Mouse (Mus musculus) yolk sac, embryonic 10.5 days (tissue): ENCODE data around the gene Bend4.

Experiments
- DNase-seq: peaks from one replicate; pipeline ENCODE4 v3.0.0-alpha.2; 2017; ENCODE audit warnings: low spot score

Bend4 gene

DNA sequence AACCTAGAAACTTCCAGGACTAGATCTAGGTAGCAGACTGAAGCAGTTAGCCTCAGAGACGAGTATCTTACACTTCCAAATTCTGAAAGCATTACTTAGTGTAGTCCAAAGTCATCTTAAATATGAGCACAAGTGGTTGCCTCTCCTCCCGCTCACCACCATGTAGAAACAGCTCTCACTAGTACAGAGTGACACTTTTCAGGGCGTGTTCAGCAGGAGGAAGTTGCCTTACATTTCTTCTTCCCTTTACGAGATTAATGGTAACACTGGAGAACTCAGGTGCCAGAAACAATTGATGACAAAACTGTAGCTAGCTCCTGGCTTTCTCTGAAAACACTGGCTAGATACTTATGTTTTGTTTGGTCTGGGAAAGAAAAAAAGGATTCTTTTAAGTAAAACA lies 8.7 kb downstream of the Bend4 start:
- DNase-seq, result no peak

DNA sequence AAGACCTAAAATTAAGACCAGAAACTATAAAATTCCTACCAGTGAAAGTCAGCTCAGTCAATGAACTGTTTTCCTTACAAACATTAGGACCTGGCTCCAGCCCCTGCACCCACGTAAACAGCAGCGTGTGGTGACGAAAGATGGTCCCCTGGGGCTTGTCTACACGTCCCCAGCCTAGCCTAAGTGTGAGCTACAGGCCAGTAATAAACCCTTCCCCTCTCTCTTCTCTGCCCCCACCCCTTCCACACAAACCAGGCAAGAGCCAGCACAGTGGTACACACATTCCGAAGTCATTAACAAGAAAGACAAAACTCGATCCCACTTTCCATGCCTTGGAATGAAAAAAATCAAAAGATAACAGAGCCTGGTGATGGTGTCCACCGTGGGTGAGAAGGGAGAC lies 16.6 kb downstream of the Bend4 start:
- no peak for DNase-seq

DNA sequence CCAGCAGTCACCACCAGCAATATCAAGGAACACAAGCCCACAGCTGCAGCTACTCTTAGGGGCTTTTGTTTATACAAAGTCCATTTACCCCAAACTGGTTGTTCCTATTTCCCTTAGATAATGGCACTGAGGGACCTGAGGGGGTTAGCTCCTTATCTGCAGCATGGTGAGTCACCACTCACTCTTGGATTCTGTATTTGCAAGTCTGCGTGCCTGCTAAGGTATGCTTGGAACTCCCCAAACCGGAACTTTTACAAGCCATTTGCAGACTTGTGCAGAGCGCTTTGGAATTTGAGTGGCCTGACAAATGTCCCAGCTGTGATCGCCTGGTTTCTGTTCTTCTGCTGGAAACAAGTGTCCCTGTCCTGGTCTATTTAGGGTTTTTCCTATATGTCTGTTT lies 17.7 kb downstream of the Bend4 start:
- DNase-seq, result peak; percentile 56

DNA sequence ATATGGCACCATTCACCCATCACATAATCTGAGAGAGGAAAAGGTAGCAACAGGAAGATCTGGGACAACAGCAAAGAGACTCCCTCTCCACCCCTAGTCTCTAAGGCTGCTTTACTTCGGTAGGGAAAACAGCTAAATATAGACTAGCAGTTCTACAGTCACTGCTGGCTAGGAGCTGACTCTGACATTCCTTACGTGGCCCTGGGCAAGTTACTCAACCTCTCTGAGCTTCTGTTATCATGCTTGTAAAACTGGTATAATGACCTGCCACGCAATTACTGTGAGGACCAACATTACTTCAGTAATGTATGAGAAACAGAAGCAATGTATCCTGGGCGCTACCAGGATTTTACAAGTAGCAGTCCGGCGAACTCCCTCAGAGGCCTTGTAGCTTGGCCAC lies 19.7 kb downstream of the Bend4 start:
- DNase-seq, result peak; percentile 61

DNA sequence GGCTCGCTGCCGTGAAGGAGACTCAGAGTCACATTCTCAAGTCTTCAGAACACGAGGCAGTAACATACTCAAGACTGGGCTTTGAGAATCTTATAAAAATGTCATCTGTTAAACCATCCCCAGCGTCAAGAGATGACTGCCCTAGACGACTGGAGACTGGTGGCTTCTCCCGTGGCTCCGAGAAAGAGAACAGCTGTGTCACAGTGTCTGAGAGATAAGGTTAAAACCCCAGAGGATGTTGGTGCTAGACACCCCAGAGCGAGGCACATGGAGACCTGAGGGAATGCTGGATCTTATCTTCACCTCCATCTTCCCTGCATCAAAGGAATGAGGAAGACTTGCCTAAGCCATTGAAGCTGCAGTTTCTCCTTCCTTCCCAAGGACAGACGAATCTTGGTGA lies 23.2 kb downstream of the Bend4 start:
- DNase-seq, result no peak

DNA sequence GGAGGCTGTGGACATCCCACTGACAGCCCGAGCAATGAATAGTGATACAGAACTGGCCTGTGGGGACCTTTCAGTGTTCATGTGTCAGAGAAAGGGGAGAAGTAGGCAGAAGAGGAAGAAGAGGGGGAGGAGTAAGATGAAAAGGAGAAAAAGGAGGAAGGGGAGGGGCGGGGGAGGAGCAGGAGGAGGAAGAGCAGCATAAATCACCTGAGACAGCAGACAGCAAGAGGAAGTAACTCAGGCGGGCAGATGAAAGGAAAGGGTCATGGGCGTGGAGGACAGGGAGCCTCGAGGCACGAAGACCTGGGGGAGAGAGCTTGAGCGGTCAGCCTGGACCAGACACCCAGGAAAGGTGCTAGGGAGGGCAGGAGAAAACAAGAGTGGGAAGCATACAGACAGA lies 23.7 kb downstream of the Bend4 start:
- no peak for DNase-seq

DNA sequence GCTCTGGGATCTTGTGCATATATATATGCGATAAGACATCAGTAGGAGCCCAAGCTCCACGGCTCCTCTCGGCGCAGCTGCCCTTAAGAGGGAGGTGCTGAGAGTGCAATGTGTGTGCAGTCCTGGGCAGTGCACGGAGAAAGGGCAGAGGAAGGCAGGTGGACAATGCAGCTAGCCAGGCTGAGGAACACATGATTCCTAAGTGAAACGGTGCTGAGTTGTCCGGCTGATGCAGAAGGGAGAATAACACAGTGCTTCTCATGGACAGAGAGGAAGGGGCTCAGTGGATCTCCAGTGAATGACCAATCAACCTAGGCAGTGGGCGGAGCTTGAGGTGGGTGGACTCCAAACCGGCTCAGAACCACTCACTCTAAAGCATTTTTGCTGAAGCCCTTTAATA lies 26.5 kb downstream of the Bend4 start:
- DNase-seq, result no peak

DNA sequence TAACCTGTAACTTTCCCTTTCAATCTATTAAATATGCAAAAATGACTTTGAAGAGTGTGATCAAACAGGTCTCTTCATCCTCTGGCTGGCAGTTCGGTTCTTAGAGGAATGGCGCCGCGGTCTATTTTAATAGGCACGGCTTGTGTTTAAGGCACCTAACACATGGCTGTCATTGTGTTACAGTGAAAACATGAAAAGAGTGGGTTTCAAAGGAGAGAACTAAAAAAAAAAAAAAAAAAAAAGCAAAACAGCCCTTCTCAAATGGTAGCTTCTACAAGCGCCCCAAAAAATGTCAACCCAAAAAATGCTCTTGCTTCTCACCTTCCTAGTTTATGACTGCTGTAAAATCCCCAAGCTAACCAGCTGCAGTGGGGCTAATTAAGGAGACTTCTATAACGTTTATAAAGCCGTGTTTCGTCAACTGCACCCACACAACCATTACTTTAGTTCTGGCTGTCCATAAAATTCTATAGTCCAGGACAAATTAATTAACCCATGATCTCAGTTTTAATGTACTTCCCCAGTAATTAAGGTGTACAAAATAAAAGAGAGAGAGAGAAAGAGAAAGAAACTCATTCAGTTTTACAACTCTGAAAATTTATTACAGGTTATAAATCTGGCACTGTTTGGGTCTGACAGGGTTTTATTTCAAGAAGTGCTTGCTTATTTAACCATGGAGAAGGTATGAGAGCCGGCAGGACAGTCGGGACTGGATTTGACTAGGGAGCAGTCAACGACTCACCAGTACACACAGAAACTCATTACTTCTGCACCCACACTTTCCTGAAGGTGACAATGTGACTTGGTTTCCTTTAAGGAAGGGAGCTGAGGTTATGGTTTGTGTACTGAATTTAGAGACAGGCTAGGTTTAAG lies 27.3 kb downstream of the Bend4 start:
- no peak for DNase-seq

DNA sequence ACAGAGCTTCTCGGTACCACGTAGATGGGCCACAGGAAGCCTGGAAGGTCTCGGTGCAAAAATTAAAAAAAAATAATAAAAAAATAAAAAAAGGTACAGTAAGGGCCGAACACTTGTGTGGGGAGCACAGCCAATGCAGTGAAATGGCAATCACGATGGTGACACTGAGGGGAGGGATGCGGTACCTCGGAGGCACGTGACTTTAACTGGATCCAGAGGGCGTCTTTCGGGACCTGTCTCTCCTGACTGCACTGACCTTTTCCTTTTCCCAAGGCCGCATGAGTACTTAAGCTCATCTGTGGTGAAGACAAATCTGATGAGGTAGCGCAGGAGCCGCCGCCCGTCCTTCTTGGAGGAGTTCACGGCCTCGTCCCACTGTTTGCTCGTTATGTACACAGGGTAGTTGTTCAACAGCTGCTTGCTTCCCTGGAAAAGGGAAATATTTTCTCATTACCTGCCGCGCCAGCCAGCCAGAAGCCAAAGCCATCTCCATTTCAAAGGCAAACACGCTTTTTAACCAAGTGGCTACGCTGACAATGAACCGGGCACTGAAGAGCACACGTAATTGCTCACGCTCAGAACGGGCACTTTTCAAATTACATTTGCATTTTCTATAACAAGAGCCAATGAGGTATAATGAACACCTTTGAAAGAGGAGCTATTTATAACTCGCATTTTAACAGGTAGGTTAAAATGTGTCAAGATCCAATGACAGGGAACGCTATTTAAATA lies 28.1 kb downstream of the Bend4 start:
- no peak for DNase-seq

DNA sequence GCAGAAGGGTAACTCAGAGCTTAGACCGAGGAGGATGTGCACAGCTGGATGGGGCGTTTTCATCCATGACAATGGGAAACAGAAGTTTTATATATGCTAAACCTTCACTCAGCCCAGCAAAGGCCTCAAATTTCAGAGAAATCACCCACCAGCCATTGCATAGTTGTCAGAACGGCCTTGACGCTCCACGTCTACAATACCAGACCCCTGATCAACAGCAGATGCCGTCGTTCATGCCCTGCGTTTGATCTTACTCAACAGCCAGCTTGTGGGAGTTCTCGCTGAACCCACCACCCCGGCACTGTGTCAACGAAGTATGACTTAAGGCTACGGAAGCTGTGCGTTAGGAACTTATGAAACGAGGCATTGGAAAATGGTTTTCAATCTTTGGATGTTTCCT lies 30.9 kb downstream of the Bend4 start:
- no peak for DNase-seq

DNA sequence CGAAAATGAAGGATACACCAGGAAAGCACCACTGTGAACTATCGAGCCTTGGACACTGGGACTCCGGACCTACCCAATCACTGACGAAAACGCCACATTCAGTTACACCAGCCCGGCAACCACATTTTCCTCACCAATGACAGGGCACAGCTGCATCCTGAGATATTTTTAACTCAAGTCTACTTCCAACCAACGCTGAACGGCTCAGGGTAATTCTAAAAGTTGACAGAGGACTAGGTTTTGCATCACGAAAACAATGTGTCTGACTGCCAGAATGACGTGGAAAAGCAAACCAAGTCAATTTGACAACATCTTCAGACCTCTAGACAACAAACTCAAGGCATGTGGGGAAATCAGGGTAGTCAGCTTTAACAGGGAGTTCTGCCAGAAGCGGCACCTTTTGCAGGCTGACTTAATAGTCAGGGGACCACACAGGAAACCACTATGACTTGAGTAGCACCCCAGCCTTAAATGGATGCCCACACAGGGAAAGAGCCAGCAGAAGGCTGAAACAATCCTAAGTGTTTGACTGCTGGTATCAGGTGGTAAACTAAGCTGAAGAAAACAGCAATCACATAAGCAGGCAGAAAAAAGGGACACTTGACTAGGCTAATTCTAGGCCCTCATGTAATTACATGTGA lies 32.8 kb downstream of the Bend4 start:
- DNase-seq, result no peak

DNA sequence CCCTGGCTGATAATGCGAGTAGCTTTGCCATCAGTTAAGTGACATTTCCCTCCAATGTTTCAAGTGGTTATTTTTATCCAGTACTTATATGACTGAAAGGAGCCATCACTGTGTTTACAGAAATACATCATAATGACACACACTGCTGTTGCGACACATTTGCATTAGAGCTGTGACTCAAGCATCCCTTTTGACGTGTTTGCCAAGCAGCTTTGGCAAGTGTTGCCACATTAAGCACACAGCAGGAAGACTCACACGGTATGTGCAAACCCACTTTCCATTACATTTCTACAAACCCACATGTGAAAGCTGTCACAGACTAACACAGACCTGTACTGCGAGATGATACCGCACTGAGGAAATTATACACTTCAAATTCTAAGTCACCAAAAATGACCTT lies 34.2 kb downstream of the Bend4 start:
- DNase-seq, result no peak

DNA sequence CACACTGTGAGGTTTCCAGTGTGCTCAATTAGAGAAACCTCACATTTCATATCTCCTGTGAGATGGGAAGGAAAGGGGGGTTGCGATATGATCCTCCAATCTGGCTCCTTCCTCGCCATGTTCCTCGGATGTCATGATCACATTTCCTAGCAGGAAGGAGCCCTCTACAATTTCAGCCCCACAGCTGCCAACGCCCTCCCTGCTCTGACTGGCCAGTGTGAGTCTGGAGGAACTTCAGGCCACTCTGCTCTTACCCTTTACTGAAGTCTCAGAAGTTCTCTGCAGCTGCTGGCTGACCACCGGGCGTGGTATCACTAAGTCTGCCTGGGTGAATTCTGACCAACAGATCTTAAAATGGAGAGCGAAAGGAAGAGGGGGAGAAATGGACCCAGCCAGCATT lies 45.6 kb downstream of the Bend4 start:
- no peak for DNase-seq

DNA sequence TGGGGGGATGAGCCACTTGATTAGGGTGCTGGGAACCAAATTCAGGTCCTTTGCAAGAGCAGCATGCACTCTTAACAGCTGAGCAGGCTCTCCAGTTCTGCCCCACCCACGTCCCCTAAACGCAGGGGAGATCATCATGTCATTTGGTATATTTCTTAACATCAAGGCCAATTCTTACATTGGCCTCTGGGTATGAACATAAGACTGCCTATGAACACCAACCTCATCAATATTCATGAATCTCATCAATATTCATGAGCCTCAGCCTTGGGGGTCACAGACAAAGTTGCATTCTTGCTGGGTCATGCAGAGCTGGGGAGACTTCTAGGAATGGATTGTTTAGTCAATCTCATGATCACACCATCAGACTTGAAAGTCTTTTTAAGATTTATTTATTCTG lies 46.4 kb downstream of the Bend4 start:
- DNase-seq, result no peak

DNA sequence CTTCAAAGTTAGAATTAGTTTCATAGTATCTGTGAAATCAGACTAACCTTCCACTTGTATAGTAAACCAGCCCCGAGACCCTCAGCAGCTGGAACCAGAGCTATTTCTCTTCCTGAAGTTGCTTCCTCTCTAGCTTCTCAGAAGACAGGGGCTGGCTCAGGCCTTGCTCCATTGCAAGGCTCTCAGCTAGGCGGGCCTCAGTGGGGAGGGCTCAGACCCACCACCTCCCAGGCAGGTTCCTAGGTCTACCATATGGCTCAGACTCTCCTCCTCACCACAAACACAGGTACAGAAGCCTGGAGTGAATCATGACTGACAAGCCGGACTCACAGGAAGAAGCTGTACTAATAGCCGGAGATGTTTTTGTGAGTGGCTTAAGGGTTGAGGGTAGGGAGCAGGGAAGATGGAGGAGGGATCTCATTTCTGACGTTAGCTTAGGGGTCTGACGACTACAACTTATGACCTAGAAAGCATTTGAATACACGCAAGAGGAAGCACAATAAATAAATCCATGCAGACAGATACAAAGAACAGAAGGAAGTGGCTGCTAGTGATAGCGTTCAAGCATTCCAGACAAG lies 51.0 kb downstream of the Bend4 start:
- DNase-seq, result no peak

DNA sequence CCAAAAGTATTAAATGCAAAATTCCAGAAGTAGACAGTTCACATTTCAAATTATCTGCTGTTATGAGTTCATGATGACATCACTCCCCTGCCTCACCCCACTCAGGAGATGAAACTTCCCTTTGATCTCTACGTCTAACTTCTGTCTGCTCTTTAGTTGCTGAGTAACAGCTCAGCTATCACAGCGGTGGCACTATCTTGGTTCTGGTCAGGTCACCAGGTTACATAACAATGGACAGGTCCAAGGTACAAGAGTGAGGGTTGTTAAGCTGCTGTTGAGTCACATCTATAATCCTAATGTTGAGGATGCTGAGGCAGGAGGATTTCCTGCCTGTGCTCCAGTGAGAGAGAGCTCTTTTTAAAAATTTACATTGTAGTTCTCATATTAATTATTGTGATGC lies 65.2 kb downstream of the Bend4 start:
- peak; percentile 56 for DNase-seq

DNA sequence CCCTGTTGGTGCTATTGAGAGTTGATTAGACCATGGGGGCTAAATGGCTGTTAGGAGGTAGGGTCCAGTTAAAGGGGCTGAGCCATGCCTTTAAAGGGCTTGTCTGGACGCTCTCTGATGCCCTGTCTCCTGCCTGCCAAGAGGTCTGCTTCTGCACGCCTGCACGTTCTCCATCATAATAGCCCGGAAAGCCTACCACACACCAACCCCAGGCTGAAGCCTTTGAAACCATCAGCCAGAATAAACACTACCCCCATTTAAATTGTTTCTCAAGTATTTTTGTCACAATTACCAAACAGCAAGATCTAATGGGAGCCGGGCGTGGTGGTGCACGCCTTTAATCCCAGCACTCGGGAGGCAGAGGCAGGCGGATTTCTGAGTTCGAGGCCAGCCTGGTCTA lies 65.8 kb downstream of the Bend4 start:
- DNase-seq, result no peak

DNA sequence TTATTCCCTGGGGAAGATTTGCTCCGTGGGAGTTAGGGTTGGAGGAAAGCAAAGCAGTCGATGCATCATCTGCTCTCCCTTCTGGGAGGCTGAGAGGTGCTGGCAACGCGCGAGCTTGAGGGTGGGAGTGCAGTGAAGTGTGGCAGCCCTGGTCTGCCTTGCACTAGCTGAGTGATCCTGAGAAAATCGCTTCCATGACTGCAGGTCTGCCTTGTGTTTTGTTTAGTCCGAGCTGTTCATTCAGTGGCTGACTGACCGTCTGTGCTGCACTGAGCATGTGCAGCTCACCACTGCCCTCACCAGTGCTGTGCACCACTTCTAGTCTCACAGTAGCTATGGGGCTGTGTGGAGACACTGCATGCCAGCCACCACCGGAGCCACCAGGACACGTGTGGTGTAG lies 79.2 kb downstream of the Bend4 start:
- DNase-seq, result no peak

DNA sequence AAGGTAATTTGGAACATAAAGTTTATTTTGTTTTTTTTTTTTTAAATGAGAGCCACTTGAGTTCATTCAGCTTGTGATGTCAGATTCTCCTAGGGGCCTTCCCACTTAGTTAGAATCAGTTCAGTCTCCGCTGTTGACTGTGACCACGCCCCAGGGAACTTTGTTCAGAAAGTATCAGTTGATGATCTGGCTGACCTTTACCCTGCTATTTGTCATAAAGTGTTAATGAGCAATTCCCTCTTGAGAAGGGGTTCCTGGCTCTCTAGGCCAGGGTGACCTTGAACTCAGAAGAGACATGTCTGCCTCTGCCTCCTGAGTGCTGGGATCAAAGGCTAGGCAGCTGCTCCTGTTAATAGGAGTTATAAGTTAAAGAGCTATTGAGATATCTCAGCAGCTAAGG lies 81.0 kb downstream of the Bend4 start:
- DNase-seq, result peak; percentile 75
